Mouse (Mus musculus) lung, postnatal 4 days (tissue): Measurements from ENCODE around the gene Gad1.

Experiments used
- DNase-seq, 2 experiments: peaks; one replicate each; pipeline ENCODE4 v3.0.0; 2021

Gad1 gene

GRCm38 (mm10) chr2:70552772-70553171, at the start of gene Gad1:
Gene Gad1, plus strand, starts transcription at chr2:70553072.
- DNase-seq, result no peak

- DNase-seq, result no peak
These were observed 49.4 kb upstream of the Gad1 start for GRCm38 (mm10) chr2:70503436-70503835.

- DNase-seq, result no peak
These were observed 47.6 kb upstream of the Gad1 start for GRCm38 (mm10) chr2:70505229-70505628.

- DNase-seq, result peak in 1 of 2 experiments; percentile 16
These were observed 47.0 kb upstream of the Gad1 start for GRCm38 (mm10) chr2:70505896-70506295.

GRCm38 (mm10) chr2:70506372-70506771, 46.5 kb upstream of the Gad1 start:
- DNase-seq, result no peak

GRCm38 (mm10) chr2:70508496-70508895, 44.4 kb upstream of the Gad1 start, which contains the start of gene Erich2:
Gene Erich2, plus strand, starts transcription at chr2:70508819.
- no peak for DNase-seq

GRCm38 (mm10) chr2:70509021-70509632, 43.7 kb upstream of the Gad1 start:
- DNase-seq, result peak; percentile 90 to 95

- peak; percentile 43 to 57 for DNase-seq
These were observed 14.6 kb upstream of the Gad1 start for GRCm38 (mm10) chr2:70538283-70538682.

- DNase-seq, result no peak
These were observed 2.2 kb upstream of the Gad1 start for GRCm38 (mm10) chr2:70550671-70551070.

- no peak for DNase-seq
These were observed 1.4 kb upstream of the Gad1 start for GRCm38 (mm10) chr2:70551446-70551845.

- DNase-seq, result no peak
These were observed 739 bp upstream of the Gad1 start for GRCm38 (mm10) chr2:70552067-70552598.

GRCm38 (mm10) chr2:70553826-70554225, 954 bp downstream of the Gad1 start:
- DNase-seq, result no peak

- DNase-seq, result peak; percentile 75 to 83
These were observed 5.4 kb downstream of the Gad1 start for GRCm38 (mm10) chr2:70558112-70558842.

GRCm38 (mm10) chr2:70558843-70559451, 6.1 kb downstream of the Gad1 start:
- no peak for DNase-seq

GRCm38 (mm10) chr2:70559520-70559919, 6.6 kb downstream of the Gad1 start:
- DNase-seq, result peak; percentile 72 to 80

- peak; percentile 40 to 65 for DNase-seq
These were observed 8.4 kb downstream of the Gad1 start for GRCm38 (mm10) chr2:70561077-70561795.

- no peak for DNase-seq
These were observed 9.2 kb downstream of the Gad1 start for GRCm38 (mm10) chr2:70562011-70562491.

GRCm38 (mm10) chr2:70562611-70562980, 9.7 kb downstream of the Gad1 start:
- DNase-seq, result no peak

- DNase-seq, result no peak
These were observed 10.3 kb downstream of the Gad1 start for GRCm38 (mm10) chr2:70562981-70563671.

GRCm38 (mm10) chr2:70563721-70564645, 11.1 kb downstream of the Gad1 start:
- no peak for DNase-seq
